Mouse (Mus musculus): ENCODE data around the gene Rnf123.
A peak's percentile ranks its signal among the peaks of the same experiment; 100 is the strongest.

Gene Rnf123

DNA sequence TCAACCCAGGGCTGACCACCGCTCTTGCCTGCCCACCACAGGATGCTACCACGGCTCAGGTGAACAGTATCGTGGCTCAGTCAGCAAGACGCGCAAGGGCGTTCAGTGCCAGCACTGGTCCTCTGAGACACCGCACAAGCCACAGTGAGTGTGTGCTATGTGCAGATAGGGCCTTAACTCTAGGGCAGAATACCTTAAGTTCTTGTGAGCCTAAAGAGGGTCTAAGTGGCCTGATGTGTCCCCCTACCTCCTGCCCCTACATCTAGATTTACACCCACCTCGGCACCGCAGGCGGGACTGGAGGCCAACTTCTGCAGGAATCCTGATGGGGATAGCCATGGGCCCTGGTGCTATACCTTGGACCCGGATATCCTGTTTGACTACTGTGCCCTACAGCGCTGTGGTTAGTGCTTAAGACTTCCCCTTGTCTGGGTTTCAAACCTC lies at the start of gene Rnf123:
Gene Rnf123 (minus strand): TSS at position 359 of the 444 bp plus-strand sequence.
- no peak for DNase-seq (ENCODE audit: low spot score in 2 of 2)

DNA sequence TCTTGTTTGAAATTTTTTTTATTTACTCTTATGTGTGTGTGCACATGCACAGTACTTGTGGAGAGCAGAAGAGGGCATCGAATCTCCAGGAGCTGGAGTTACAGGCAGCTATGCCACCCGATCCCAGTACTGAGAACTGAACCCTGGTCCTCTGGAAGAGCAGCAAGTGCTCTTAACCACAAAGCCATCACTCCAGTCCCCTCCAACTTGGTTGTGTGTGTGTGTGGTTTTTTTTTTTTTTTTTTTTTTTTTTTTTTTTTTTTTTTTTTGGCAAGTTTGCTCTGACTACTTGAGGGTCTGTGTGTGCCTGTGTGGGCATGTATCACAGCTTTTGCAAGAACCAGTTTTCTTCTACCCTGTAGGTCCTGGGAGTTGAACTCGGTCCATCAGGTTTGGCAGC lies 49.2 kb upstream of the Rnf123 start:
- no peak for DNase-seq (ENCODE audit: low spot score in 2 of 2)

DNA sequence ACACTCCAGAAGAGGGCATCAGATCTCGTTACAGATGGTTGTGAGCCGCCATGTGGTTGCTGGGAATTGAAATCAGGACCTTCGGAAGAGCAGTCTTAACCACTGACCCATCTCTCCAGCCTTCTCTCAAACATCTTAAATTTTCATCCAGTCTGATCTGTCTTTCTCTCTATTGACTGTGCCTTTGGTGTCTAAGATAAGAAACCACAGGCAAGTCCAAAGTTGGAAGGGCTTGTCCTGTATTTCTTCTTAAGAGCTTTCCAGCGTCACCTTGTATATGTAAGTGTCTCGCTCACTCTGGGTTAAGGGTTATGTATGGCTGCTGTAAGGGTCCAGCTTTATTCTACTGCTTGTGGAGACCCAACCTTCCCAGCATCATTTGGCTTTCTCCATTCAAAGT lies 48.4 kb upstream of the Rnf123 start:
- DNase-seq (ENCODE audit: low spot score in 2 of 2): no peak

DNA sequence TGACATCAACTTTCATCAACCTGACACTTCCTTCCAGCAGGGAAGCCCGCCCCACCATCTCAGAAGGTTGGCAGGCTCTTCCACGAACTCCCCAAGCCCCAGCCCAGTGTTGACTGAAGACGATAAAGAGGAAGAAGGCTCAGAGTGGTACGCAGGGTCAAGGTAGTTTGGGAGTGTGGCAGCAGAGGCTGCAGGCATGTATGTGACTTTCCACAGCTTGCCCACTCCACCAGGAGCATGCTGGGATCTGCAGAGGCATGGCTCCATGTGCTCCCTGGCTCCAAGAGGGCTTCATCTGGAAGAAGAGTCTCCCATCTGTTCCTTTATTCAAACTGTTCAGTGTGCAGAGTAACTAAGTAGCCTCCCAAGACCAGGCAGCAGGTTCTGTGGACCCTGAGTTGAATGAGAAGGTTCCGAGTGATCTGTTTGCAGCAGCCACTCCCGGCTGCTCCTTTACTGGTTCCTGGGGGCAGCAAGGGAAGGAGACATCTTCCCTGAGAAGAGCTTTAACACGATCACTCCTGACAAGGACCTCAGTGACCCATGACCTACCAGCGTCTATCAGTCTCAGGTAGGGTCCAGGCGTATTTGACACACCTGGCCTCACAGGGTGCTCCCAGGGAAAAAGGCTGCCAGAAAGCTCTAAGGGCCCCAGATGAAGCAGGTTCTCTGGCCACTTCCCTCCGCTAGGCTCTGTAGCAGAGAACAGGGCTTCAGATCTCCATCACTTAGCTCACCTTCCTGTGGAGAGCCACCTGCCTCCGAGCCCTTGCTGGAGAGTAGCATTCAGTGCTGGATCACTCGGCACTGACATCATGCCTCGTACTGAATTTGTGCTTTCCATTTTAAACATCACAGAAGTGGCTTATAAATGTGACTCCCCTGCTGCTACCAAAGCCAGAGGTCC lies 46.1 kb upstream of the Rnf123 start:
- no peak for DNase-seq (ENCODE audit: low spot score in 2 of 2)

DNA sequence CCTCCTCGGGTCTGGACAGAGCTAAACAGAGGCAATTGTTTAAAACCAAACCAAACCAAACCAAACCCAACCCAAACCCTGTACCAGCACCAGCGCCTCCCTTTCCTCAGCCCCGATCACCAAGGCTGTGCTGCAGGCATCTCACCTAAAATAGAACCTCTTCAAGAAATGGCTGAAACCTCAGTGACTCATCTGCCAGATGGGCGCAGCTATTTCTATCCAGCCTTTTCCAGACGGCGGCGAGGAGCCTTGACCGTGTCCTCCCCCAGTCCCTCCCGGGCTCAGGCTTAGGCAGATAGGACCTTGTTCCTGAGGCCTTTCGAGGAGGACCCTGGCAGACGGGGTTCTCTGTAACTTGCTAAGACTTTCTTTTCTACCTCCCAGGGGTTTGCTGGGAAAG lies 45.1 kb upstream of the Rnf123 start:
- no peak for DNase-seq (ENCODE audit: low spot score in 2 of 2)

DNA sequence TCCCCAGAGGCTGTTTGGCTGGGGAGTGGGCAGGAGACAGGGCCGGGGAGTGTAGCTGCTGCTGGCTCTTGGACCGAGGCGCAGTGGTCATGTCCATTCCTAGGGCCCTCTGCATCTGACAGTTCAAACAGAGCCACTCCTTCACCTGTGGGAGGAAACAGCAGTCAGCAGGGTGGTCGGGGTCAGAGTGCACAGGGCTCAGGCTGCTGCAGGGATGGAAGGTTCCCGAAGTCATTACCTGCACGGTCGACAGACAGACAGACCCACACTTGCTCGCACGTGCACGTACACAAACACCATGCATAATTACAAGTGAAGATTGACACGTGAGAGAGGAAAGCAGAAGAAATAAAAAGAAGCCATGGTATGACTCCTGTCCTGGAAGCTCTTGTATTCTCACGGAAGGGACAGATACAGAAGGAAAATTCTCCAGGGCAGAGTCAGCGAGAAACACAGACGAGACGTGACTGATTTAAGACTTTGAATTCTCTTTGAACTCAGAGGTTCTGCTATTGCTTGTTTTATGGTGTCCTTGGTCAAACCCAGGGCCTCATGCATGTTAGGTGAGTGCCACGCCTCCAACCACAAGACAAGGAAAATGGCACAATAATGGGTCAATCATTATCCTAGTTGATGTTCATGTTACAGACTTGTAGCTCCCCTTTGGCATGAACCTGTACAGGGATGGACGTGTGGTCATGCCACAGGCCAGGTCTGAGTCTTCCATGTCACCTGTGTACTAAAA lies 43.5 kb upstream of the Rnf123 start:
- no peak for DNase-seq (ENCODE audit: low spot score in 2 of 2)

DNA sequence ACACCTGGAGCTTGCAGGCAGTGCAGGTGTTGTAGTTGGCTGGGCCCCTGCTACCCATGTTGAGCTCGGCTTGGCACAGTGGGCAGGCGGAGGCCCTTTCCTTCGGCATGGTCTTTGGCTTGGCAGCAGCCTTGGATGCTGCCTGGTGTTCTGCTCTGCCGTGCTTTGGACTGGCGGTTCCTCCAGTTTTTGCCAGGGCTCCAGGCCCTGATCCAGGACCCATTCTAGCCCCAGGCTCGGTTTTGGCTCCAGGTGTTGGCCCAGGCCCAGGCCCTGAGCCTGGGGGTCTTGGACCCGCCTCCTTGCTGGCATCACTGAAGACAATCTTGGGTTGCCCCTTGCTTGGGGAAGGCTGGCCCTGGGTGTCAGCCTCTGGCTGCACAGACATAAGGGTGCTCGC lies 42.6 kb upstream of the Rnf123 start:
- no peak for DNase-seq (ENCODE audit: low spot score in 2 of 2)

DNA sequence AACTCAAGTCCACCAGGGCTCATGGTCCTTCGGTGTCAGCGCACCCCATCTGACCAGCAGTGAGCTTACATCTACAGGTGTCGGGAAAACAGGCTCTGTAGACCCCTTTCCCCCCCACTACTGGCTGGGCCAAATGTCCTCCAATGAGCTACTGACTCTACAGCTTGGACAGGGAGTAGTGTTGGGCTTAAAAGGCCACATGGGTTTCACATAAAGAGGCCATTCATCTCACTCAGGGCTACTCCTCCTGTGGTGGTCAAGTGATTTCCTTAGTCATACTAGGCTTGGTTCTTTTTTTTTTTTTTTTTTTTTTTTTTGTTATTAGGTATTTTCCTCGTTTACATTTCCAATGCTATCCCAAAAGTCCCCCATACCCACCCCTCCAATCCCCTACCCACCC lies 40.8 kb upstream of the Rnf123 start:
- no peak for DNase-seq (ENCODE audit: low spot score in 2 of 2)

DNA sequence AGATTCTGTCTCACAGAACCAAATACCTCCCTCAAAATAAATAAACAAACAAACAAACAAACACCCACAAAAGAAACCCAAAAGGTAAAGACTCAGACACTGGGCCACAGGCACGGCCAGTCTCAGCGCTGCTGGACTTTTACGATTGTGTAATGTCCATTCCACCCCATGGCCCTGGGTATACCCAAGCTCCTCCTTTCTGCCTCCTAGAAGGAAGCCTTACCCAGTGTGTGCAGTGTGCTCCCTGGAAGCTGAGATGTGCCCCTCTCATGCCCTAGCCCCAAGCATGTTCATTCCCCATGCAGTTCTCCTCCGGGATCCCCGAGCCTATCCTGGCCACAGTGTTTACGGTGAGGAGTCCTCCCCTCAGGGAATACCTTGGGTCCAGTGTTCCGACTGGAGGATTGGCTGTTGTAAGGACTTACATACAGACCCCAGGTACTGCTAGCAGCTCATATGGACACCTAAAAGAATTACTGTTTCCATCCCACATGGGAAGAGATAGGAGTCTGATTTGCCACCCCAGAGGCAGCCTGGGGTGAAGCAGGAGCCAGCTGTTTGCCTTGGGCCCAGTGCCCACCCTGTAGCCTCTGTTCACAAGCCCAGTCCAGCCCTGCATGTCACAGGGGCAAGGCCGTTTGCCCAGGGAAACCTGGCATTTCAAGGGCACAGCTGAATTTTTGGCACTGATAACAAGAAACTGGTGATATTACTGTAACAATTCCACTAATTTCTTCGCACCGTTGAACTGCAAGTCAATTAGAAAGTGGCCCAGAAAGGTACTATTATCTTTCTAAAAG lies 38.2 kb upstream of the Rnf123 start:
- DNase-seq (ENCODE audit: low spot score in 2 of 2): no peak

DNA sequence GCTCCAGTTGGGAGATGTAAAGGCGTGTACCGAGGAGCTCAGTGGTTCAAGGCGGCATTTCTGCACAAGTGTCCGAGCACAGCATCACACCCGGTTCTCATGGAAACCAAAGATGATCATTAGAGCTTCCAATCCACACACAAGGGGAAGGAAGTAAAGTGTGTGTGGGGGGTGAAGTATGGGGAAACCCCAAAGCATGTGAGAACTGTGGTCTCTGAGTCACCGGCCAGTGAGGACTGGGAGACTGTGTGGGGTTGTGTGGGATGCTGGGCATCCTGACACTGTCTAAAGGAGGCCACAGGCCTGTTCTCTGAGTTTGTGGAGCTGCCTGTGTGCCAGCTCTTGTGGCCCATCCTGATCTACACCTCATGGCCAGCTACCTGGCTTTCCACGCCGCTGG lies 37.5 kb upstream of the Rnf123 start:
- no peak for DNase-seq (ENCODE audit: low spot score in 2 of 2)

DNA sequence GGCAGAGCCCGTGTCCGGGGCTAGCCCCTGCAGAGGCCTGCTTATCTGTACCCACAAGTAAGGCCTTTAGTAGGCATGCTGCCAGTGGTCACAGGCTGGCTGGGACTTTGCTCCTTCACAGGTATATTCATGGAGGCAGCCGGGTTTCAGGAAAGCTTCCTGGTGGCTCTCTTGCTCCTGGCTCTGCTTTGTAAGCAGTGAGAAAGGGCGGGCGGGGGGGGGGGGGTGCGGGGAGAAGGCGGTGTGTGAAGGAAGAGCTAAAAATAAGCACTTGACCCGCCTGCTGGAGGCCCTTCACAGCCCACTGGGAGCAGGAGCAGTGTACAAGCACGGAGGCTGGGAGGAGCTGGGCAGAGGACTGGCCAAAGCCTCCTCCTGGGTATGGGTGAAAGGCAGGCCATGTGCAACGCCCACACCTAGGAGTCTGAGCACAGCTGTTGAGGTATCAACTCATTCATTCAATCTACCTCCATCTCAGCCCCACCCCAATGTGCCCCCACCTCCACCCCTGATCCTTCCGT lies 36.8 kb upstream of the Rnf123 start:
- DNase-seq (ENCODE audit: low spot score in 2 of 2): no peak

DNA sequence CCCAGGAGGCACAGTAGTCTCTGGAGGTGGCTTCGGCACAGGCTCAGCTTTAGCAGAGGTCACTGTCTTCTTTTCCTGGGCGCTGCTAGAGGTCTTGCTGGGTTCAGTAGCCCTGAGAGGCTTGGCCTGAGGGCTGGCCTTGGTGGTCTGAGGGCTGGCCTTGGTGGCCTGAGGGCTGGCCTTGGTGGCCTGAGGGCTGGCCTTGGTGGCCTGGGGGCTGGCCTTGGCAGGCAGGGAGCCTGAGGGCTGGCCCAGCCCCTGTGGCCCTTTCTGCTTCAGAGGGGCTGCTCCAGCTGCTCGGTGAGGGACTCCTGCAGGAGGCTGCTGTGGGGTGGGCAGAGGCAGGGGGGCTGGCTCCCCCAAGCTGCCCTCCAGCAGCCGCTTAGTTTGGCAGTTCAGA lies 34.0 kb upstream of the Rnf123 start:
- no peak for DNase-seq (ENCODE audit: low spot score in 2 of 2)

DNA sequence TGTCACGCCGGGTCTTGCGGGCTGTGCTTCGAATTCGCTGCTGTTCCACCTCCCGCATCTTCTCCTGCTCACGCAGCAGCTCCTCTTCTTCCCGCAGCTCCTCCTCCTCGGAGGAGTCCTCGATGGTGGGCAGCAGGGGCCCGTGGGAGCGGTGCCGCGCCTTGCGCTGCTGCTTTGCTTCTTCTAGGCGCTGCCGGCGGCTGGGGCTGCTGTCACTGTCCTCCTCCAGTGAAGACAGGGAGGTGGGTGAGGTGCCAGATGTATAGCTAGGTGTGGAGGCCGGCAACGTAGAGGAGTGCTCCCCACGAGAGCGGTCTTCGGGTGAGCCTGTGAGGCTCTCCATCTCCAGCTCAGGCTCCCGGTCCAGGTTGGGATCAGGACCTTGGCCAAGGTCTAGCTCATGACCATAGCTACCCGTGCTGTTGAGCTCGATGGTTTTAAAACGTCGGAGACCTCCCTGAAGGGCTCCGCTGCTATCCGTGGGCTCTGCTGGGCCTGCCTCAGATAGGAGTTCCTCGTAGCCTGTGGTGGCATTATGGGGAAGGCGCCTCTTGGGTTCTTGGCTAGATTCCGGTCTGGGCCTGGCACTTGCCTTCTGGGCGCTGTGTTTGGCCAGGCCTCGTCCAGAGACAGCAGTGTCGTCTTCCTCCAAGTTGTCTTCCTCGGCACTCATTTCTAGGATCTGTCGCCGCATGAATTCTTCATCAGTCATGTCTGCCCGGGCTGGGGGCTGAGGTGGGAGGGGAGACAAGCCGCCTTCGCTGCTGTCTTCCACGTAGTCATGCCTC lies 32.3 kb upstream of the Rnf123 start:
- no peak for DNase-seq (ENCODE audit: low spot score in 2 of 2)

DNA sequence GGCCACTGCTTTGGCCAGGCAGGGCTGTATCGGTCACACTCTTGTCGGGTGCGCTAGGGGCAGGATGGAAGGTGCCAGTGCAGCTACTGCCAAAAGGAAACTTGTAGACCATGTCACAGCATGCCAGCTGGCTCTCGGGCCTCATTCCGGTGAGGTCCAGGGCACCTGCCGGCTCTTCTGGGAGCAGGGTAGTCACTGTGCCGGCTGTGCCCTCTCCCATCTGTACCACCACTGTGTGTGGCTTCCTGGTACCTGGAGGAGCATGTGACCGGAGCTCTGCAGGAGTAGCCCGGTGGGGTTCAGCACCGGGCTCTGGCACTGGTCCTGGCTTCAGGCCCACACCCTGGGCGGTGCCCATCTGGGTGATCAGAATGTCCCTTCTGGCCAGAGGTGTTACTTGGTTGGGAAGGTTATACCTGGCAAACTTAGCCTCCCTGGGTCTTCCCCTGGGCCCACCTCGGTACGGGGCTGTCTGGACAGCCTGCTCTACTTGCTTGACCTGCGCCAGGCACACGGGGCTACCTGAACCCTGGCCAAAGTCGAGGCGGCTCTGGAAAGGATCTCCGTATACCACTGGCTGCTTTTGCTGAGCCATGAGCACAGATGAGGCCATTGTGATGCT lies 29.7 kb upstream of the Rnf123 start:
- DNase-seq (ENCODE audit: low spot score in 2 of 2): no peak

DNA sequence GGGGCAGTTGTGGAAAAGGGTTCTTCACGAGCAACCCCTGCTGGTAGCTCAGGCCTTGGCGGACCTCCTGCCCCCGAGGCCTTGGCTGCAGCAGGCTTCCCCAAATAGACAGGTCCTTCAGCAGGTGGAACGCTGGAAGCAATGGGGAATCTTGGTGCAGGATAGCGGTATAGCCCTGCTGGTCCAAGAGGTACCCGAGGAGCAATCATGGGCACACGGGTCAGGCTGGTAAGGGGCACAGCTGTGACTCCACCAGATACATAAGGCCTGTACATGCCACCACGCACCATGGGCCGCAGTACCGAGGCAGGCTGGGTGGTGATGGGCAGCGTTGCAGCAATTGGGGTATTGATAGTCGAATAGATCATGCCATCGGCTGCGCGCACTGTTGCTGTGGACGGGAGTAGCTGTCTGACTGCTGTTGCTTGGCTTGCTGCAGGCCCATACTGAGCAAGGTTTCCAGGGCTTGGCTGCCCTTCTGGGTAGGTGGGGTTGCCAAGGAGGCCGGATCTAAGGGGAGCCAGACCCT lies 28.5 kb upstream of the Rnf123 start:
- DNase-seq (ENCODE audit: low spot score in 2 of 2): no peak

DNA sequence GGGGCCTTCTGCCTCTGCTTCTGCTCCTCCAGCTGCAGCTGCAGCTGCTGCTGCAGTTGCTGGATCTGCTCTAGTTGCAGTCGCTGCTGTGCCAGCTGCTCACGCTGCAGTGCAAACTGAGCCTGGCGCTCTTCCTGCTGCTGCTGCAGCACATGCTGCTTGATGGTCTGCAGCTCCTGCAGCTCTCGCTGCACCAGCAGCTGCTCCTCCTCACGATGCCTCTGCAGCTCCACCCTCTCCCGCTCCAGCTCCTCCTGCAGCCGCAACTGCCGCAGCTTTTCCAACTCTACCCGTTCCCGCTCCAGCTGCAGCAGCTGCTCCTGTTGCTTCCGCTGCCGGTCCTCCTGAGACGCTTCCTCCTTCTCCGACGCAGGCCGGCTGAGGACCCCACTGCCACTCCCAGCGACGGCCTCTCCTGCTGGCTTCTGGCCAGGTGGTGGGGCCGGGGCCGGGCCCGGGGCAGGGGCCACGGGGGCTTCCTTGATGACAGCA lies 28.0 kb upstream of the Rnf123 start:
- no peak for DNase-seq (ENCODE audit: low spot score in 2 of 2)

DNA sequence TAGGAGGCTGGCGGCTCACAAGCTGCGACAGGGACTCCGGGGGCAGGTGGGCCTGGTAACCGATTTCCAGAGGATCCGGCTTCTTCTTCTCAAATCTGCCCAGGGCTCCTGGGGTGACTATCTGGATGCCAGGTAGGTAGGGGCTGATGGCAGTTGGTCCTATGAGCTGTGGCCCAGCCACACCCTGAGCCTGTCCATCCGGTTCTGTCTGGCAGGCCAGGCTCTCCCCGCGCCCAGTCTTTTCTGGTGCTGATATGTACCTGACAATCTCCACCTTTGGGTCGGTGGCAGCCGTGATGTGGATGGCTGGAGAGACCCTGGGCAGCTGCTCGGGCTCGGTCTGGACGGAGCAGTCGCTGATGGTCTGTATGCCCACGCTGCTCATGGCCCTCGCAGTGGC lies 27.0 kb upstream of the Rnf123 start:
- DNase-seq (ENCODE audit: low spot score in 2 of 2): peak; percentile 48 to 56

DNA sequence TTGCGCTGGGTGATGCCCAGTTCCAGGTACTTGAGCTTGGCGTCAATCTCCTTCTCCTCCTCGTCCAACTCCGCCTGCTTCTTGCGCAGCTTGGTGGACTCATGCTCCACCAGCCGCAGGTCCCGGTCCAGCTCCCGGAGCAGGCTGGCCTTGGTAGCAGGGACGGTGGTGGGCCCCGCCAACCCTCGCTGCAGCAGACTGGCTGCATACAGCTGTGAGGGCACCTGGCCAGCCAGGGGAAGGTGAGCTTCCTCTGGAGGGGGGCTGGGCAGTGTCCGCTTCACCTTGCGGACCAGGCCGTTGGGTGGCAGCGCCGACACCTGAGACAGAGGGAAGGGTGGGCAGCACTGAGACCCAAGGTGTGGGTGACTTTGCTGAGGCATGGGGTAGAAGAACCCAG lies 24.7 kb upstream of the Rnf123 start:
- no peak for DNase-seq (ENCODE audit: low spot score in 2 of 2)

DNA sequence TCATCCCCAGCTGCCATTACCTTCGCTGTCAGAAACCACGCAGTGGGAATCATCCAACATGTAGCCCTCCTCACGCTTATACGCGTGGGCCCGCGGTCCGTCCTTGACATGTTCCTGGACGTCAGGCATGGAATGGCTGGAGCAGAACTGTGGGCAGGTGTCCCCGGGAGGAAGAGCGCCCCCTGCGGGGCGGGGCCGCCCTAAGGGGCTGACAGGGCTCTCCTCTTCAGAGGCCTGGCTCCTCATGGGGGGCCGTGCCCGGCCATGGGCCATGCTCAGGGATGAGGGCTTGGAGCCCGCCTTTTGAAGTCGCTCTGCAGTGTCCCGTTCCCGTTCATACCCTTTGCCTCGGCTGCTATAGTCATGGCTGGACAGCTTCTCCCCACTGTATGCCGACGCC lies 22.9 kb upstream of the Rnf123 start:
- DNase-seq (ENCODE audit: low spot score in 2 of 2): no peak

DNA sequence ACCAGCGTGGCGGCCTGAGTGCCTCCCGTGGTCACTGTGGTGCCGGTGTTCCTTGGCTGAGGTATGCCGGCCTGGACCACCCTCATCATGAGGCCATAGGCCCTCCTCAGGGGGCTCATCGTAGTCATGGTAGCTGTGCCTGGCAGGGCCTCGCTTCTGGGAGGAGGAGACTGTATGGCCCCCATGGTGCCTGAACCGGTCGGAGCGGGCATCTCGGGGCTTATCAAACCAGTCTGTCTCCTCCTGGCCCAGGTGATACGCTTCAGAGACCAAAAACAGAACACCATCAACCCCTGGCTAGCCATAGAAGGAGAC lies 22.4 kb upstream of the Rnf123 start:
- no peak for DNase-seq (ENCODE audit: low spot score in 2 of 2)
